Mouse (Mus musculus): ENCODE results near the gene Rasgrp1.

DNA sequence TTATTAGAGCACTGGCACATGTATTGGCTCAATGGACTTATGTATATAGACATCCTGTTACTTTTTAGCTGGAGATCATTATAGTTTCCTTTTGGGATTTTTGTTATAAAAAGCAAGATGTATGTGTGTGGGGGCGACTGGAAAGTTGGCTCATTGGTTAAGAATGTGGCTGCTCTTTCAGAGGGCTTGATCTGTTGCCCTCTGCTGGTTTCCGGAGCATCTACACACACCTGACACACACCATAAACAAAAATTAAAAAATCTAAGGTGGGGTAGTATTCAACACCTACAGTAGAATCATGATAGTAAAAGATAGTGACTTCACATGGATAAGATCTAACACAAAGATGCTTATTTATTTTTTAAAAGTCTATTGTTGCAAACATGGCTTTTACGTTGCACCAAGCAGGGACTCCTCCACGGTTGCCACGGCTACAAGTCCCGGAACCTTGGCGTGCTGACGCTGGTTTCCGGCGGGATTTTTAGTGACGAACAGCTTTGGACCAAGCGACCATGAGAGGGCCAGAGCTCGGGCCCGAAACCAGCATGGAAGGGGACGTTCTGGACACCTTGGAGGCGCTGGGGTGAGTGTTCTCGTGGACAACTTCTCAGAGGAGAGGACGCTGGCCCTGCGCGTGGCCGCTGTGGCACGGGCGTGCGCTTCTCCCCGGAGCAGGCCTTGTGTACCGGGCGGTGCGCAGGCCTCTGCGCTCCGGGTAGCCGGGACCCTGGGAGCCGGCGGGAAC lies 93.4 kb downstream of the Rasgrp1 start, which contains the start of gene Fam98b:
- peak; percentile 59; the same call in 1 of the 2 replicates for TF ChIP-seq POLR2A (IDR thresholded peaks at IDR 0.05; ENCODE audit: borderline replicate concordance, extremely low read depth, insufficient read depth, insufficient read length, poor library complexity, severe bottlenecking)
- TF ChIP-seq CTCF (IDR thresholded peaks at IDR 0.05; ENCODE audit: borderline replicate concordance, extremely low read depth, insufficient read depth, insufficient read length), result peak; percentile 65; the same call in 1 of the 2 replicates

All from brain, embryonic 14.5 days (tissue).